Mouse (Mus musculus): Measurements from ENCODE around the gene Nprl2. TPM values are rescaled to one million over a fixed set of nuclear protein-coding genes. Genes with fewer than 3 reads are reported as not detected.

The Nprl2 gene
- 32.9 and 34.6 TPM in 2 replicates for polyA plus RNA-seq (2014; fragmentation: Nextera tagmentation; extraction: Ambion mirVana)

GRCm38 (mm10) chr9:107541474-107542351 is at the start of gene Nprl2, which contains the start of gene Cyb561d2:
Nprl2 (plus strand) TSS chr9:107542226.
Cyb561d2 (minus strand) TSS chr9:107542193.
- peak within 1 kb of the TSS; percentile 97 for H3K4me2 ChIP-seq
- H3K36me3 ChIP-seq (ENCODE audit: insufficient read depth): peaks cover 59% of the 10 kb centered on the region
- H3K9ac ChIP-seq: peak within 1 kb of the TSS; percentile 61
- H3K9me3 ChIP-seq (ENCODE audit: low read depth, low read length): no peaks in the 10 kb centered on the region
- peak within 1 kb of the TSS; percentile 63 for H3K4me3 ChIP-seq (ENCODE audit: low read depth, low read length)
- H3K4me1 ChIP-seq (ENCODE audit: insufficient read depth): peaks cover 9% of the 10 kb centered on the region; the same call in 1 of the 2 replicates
- peak within 1 kb of the TSS; percentile 18; the same call in 1 of the 2 replicates for H3K27ac ChIP-seq (ENCODE audit: low read depth)
- DNase-seq: peak; percentile 96
- no peak for TF ChIP-seq CTCF (IDR thresholded peaks at IDR 0.05; ENCODE audit: low read depth)
- under 1% methylated on average over 46 of the region's 46 CpGs for WGBS
- peak; percentile 81 for ATAC-seq (ENCODE audit: insufficient read depth)
- no peaks in the 10 kb centered on the region for H3K27me3 ChIP-seq (ENCODE audit: insufficient read depth, low read length)

DNA sequence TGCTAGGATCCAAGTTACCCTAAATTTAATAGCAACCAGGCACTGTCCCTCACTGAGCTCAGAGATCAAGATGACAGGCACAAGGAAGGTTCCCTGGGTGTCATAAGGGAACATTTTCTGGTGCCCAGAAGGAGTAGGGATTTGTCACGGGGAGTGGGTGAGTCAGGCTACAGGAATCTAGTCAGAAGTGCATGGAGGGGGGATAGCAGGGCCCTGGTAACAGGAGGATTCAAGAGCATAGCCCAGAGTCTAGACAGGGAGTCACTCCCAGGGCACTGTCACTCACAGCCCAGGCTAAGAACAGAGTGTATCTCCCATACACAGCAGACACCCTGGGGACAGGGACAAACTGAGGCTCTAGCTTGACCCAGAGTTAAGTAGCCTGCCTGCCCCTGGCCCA is 48.5 kb upstream of the Nprl2 start:
- Histone ChIP-seq H3K27ac (ENCODE audit: low read depth) (no peak overlapping the region), H3K4me3 (ENCODE audit: low read depth, low read length) (no peak overlapping the region), H3K4me2 (no peak overlapping the region), H3K36me3 (ENCODE audit: insufficient read depth) (no peaks in the 10 kb centered on the region), H3K27me3 (ENCODE audit: insufficient read depth, low read length) (no peaks in the 10 kb centered on the region), H3K9ac (no peak overlapping the region), H3K9me3 (ENCODE audit: low read depth, low read length) (no peaks in the 10 kb centered on the region), H3K4me1 (ENCODE audit: insufficient read depth) (no peaks in the 10 kb centered on the region)
- no peak for TF ChIP-seq CTCF (IDR thresholded peaks at IDR 0.05; ENCODE audit: low read depth)
- ATAC-seq (ENCODE audit: insufficient read depth) (no peak), DNase-seq (no peak)
- WGBS: 33% methylated on average over 1 of the region's 1 CpGs

- TF ChIP-seq CTCF (IDR thresholded peaks at IDR 0.05; ENCODE audit: low read depth): no peak
- no peak for DNase-seq
Observed at GRCm38 (mm10) chr9:107494238-107494637, 47.8 kb upstream of the Nprl2 start.

GRCm38 (mm10) chr9:107496359-107496758 is 45.7 kb upstream of the Nprl2 start:
- H3K9ac ChIP-seq: no peak overlapping the region
- ATAC-seq (ENCODE audit: insufficient read depth) (no peak), DNase-seq (no peak)
- H3K27ac ChIP-seq (ENCODE audit: low read depth): no peak overlapping the region
- H3K27me3 ChIP-seq (ENCODE audit: insufficient read depth, low read length): no peaks in the 10 kb centered on the region
- WGBS: 73% methylated on average over 3 of the region's 3 CpGs
- no peak for TF ChIP-seq CTCF (IDR thresholded peaks at IDR 0.05; ENCODE audit: low read depth)
- no peak overlapping the region for H3K4me2 ChIP-seq
- H3K9me3 ChIP-seq (ENCODE audit: low read depth, low read length): no peaks in the 10 kb centered on the region
- no peak overlapping the region for H3K4me3 ChIP-seq (ENCODE audit: low read depth, low read length)
- H3K36me3 ChIP-seq (ENCODE audit: insufficient read depth): no peaks in the 10 kb centered on the region
- H3K4me1 ChIP-seq (ENCODE audit: insufficient read depth): no peaks in the 10 kb centered on the region

More at GRCm38 (mm10) chr9:107494238-107494637, 47.8 kb upstream of the Nprl2 start:
- Histone ChIP-seq H3K4me2 (no peak overlapping the region), H3K4me1 (ENCODE audit: insufficient read depth) (no peaks in the 10 kb centered on the region), H3K9ac (no peak overlapping the region), H3K9me3 (ENCODE audit: low read depth, low read length) (no peaks in the 10 kb centered on the region), H3K27me3 (ENCODE audit: insufficient read depth, low read length) (no peaks in the 10 kb centered on the region), H3K36me3 (ENCODE audit: insufficient read depth) (no peaks in the 10 kb centered on the region), H3K27ac (ENCODE audit: low read depth) (no peak overlapping the region), H3K4me3 (ENCODE audit: low read depth, low read length) (no peak overlapping the region)
- WGBS: 77% methylated on average over 12 of the region's 12 CpGs
- no peak for ATAC-seq (ENCODE audit: insufficient read depth)

DNA sequence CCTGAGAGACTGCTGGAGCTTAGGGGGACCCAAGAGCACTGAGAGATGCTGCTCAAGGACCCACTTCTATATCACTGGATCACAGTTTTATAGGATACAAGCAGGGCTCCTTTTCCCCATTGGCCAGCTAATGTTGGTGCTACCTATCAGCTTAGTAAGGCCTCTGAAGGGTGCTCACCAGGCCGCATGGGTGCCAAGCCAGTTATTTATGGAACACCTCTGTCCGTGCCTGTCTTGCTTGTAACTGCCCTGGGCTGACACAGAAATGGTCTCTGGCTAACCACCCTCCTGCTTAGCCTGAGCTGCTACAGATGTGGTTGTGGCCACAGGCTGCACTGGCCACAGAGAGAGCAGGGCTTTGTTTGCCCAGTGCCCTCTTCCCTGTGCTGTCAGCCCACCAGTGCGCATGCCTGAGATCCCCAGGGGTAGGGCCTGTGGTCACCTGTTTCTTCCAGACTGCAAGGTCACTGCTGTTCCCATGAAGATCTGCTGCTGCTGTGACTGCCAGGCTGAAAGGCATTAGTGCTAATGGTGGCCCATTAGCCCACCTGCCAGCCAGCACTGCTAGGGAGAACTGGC is 41.2 kb upstream of the Nprl2 start:
- H3K27ac ChIP-seq (ENCODE audit: low read depth): no peak overlapping the region
- DNase-seq (no peak), ATAC-seq (ENCODE audit: insufficient read depth) (no peak)
- 0 out of 2 replicates have a peak, but pooled peaks cover 3% of the 10 kb centered on the region for H3K4me1 ChIP-seq (ENCODE audit: insufficient read depth)
- no peak overlapping the region for H3K4me3 ChIP-seq (ENCODE audit: low read depth, low read length)
- no peaks in the 10 kb centered on the region for H3K9me3 ChIP-seq (ENCODE audit: low read depth, low read length)
- H3K27me3 ChIP-seq (ENCODE audit: insufficient read depth, low read length): no peaks in the 10 kb centered on the region; the same call in 1 of the 2 replicates
- no peak for TF ChIP-seq CTCF (IDR thresholded peaks at IDR 0.05; ENCODE audit: low read depth)
- H3K4me2 ChIP-seq: no peak overlapping the region
- no peak overlapping the region for H3K9ac ChIP-seq
- H3K36me3 ChIP-seq (ENCODE audit: insufficient read depth): no peaks in the 10 kb centered on the region
- 75% methylated on average over 3 of the region's 3 CpGs for whole genome bisulfite sequencing

- no peak overlapping the region for H3K4me3 ChIP-seq (ENCODE audit: low read depth, low read length)
- ATAC-seq (ENCODE audit: insufficient read depth) (no peak), DNase-seq (no peak)
- H3K27me3 ChIP-seq (ENCODE audit: insufficient read depth, low read length): no peaks in the 10 kb centered on the region; the same call in 1 of the 2 replicates
- TF ChIP-seq CTCF (IDR thresholded peaks at IDR 0.05; ENCODE audit: low read depth): no peak
- H3K9ac ChIP-seq: no peak overlapping the region
- no peak overlapping the region for H3K27ac ChIP-seq (ENCODE audit: low read depth)
- no peaks in the 10 kb centered on the region for H3K36me3 ChIP-seq (ENCODE audit: insufficient read depth)
- H3K9me3 ChIP-seq (ENCODE audit: low read depth, low read length): no peaks in the 10 kb centered on the region
- 0 out of 2 replicates have a peak, but pooled peaks cover 3% of the 10 kb centered on the region for H3K4me1 ChIP-seq (ENCODE audit: insufficient read depth)
- H3K4me2 ChIP-seq: no peak overlapping the region
- WGBS: 81% methylated on average over 12 of the region's 12 CpGs
Observed at GRCm38 (mm10) chr9:107502131-107502846, 39.7 kb upstream of the Nprl2 start.
